In genomic region chr11:50176351-50176750, GRCm38 (mm10) we compare ENCODE assay signal across 19 mouse cellular contexts. TPM values are rescaled to one million over a fixed set of nuclear protein-coding genes. Genes with fewer than 3 reads are reported as not detected.
DNase-seq lines count a peak whose midpoint lies in the region; ATAC-seq lines count a peak whose summit lies in the region.
"Had no signal": no experiment of that assay in that cellular context is flagged by ENCODE, and none has a peak within 500 bp of the region (broad histone marks: within the 10 kb centered on the region; RNA-seq: fewer than 3 reads in every experiment).

No protein-coding gene starts in this region.

- DNase-seq in hindbrain, embryonic 14.5 days (ENCODE audit: low spot score): no peak
- DNase-seq in neural tube, embryonic 10.5 days (ENCODE audit: extremely low spot score, low spot score): no peak
- DNase-seq in kidney, postnatal 36 days: peak; percentile 78 to 85
- no peak for DNase-seq in thymus, postnatal 10 days (ENCODE audit: low spot score in 2 of 2)
- DNase-seq in frontal cortex, adult 2 months (ENCODE audit: extremely low spot score in 1 of 2, low spot score in 1 of 2): no peak
- DNase-seq: adrenal gland, postnatal 25 days; cerebellum, adult 11 months; cerebellum, postnatal 14 days; embryo, embryonic 11 days; heart, adult 18-20 months; right cerebral cortex, postnatal 25 days; thymus, adult 18-20 months had no signal

- no peak overlapping the region for H3K27ac ChIP-seq in hindbrain, embryonic 13.5 days
- no peak overlapping the region for H3K27ac ChIP-seq in hindbrain, embryonic 14.5 days
- H3K27ac ChIP-seq in neural tube, embryonic 13.5 days (replicated peaks): no peak overlapping the region
- no peak overlapping the region for H3K27ac ChIP-seq in heart, embryonic 11.5 days (ENCODE audit: low read depth, low read length)
- H3K27ac ChIP-seq: forebrain, embryonic 10.5 days; limb, embryonic 13.5 days; midbrain, embryonic 12.5 days had no signal

- H3K4me3 ChIP-seq in hindbrain, embryonic 13.5 days: no peak overlapping the region
- H3K4me3 ChIP-seq in hindbrain, embryonic 14.5 days (replicated peaks; ENCODE audit: low read length): no peak overlapping the region
- no peak overlapping the region for H3K4me3 ChIP-seq in neural tube, embryonic 13.5 days
- no peak overlapping the region for H3K4me3 ChIP-seq in heart, embryonic 11.5 days (ENCODE audit: low read depth, low read length)
- H3K4me3 ChIP-seq: midbrain, embryonic 12.5 days had no signal

- H3K27me3 ChIP-seq in hindbrain, embryonic 13.5 days: no peaks in the 10 kb centered on the region
- no peaks in the 10 kb centered on the region for H3K27me3 ChIP-seq in hindbrain, embryonic 14.5 days (ENCODE audit: control insufficient read depth, insufficient read depth, low read length)
- H3K27me3 ChIP-seq in neural tube, embryonic 13.5 days: no peaks in the 10 kb centered on the region
- H3K27me3 ChIP-seq in heart, embryonic 11.5 days (ENCODE audit: control insufficient read depth, insufficient read depth, low read length): no peaks in the 10 kb centered on the region
- H3K27me3 ChIP-seq: limb, embryonic 13.5 days; midbrain, embryonic 12.5 days had no signal

- WGBS in hindbrain, embryonic 13.5 days: 90% methylated on average over 3 of the region's 3 CpGs
- WGBS in hindbrain, embryonic 14.5 days: 82% methylated on average over 3 of the region's 3 CpGs
- 86% methylated on average over 3 of the region's 3 CpGs for WGBS in neural tube, embryonic 13.5 days
- WGBS in heart, embryonic 11.5 days (ENCODE audit: insufficient replicate concordance): 82% methylated on average over 3 of the region's 3 CpGs

- peaks cover 38% of the 10 kb centered on the region for H3K36me3 ChIP-seq in hindbrain, embryonic 13.5 days
- H3K36me3 ChIP-seq in hindbrain, embryonic 14.5 days (replicated peaks; ENCODE audit: control insufficient read depth, insufficient read depth): peaks cover 40% of the 10 kb centered on the region
- H3K36me3 ChIP-seq in neural tube, embryonic 13.5 days: peaks cover 36% of the 10 kb centered on the region
- H3K36me3 ChIP-seq in heart, embryonic 11.5 days (ENCODE audit: control insufficient read depth, insufficient read depth, low read length): peaks cover 6% of the 10 kb centered on the region; the same call in 1 of the 2 replicates

- no peaks in the 10 kb centered on the region for H3K9me3 ChIP-seq in hindbrain, embryonic 13.5 days
- no peaks in the 10 kb centered on the region for H3K9me3 ChIP-seq in hindbrain, embryonic 14.5 days (ENCODE audit: control insufficient read depth, low read length)
- no peaks in the 10 kb centered on the region for H3K9me3 ChIP-seq in neural tube, embryonic 13.5 days
- H3K9me3 ChIP-seq in heart, embryonic 11.5 days (replicated peaks; ENCODE audit: control insufficient read depth, low read length): no peaks in the 10 kb centered on the region
- H3K9me3 ChIP-seq: forebrain, embryonic 10.5 days; limb, embryonic 13.5 days; midbrain, embryonic 12.5 days had no signal

- no peak overlapping the region for H3K9ac ChIP-seq in hindbrain, embryonic 13.5 days
- no peak overlapping the region for H3K9ac ChIP-seq in hindbrain, embryonic 14.5 days
- no peak overlapping the region for H3K9ac ChIP-seq in neural tube, embryonic 13.5 days
- no peak overlapping the region for H3K9ac ChIP-seq in heart, embryonic 11.5 days (ENCODE audit: low read depth, low read length)
- H3K9ac ChIP-seq: limb, embryonic 13.5 days; midbrain, embryonic 12.5 days had no signal

- H3K4me2 ChIP-seq in hindbrain, embryonic 13.5 days: peak overlapping the region; percentile 69; the same call in 1 of the 2 replicates
- no peak overlapping the region for H3K4me2 ChIP-seq in hindbrain, embryonic 14.5 days (replicated peaks)
- H3K4me2 ChIP-seq in neural tube, embryonic 13.5 days: 0 out of 2 replicates have a peak overlapping the region, but pooled peaks have one; percentile 81
- H3K4me2 ChIP-seq in heart, embryonic 11.5 days: no peak overlapping the region

- ATAC-seq in hindbrain, embryonic 13.5 days (ENCODE audit: low FRiP score): no peak
- ATAC-seq in hindbrain, embryonic 14.5 days (ENCODE audit: low FRiP score): no peak
- ATAC-seq in neural tube, embryonic 13.5 days (ENCODE audit: low read depth): no peak
- no peak for ATAC-seq in heart, embryonic 11.5 days (replicated peaks; ENCODE audit: insufficient number of reproducible peaks, low FRiP score, low TSS enrichment)
- ATAC-seq: lung, postnatal 0 days had no signal

- H3K4me1 ChIP-seq in hindbrain, embryonic 13.5 days (replicated peaks): peaks cover 15% of the 10 kb centered on the region
- peaks cover 9% of the 10 kb centered on the region for H3K4me1 ChIP-seq in hindbrain, embryonic 14.5 days (replicated peaks; ENCODE audit: control insufficient read depth, insufficient read depth, low read length)
- H3K4me1 ChIP-seq in neural tube, embryonic 13.5 days (replicated peaks): peaks cover 13% of the 10 kb centered on the region
- H3K4me1 ChIP-seq in heart, embryonic 11.5 days (ENCODE audit: control insufficient read depth, insufficient read depth, low read length): peaks cover 15% of the 10 kb centered on the region

RNA-seq across cellular contexts. Expression of gene Mrnip, which starts 2.1 kb away (rescaled TPM):
- polyA plus RNA-seq in hindbrain, embryonic 13.5 days (2015; fragmentation: Nextera tagmentation; extraction: Ambion mirVana): 30.2 and 30.6 TPM in 2 replicates
- polyA plus RNA-seq in hindbrain, embryonic 14.5 days (2014; fragmentation: Nextera tagmentation; extraction: Ambion mirVana): 34.4 and 37.7 TPM in 2 replicates
- polyA plus RNA-seq in neural tube, embryonic 13.5 days (2015; fragmentation: Nextera tagmentation; extraction: Ambion mirVana): 23.1 and 31.9 TPM in 2 replicates
- polyA plus RNA-seq in heart, embryonic 11.5 days (2014; fragmentation: Nextera tagmentation; extraction: Ambion mirVana): 15.3 and 17.6 TPM in 2 replicates
- polyA plus RNA-seq in frontal cortex, adult 2 months (2012; rRNA removed): 23.7 and 25.1 TPM in 2 replicates

RNA-seq across cellular contexts. Expression of gene Sqstm1, which starts 34.3 kb away (rescaled TPM):
- polyA plus RNA-seq in hindbrain, embryonic 13.5 days (2015; fragmentation: Nextera tagmentation; extraction: Ambion mirVana): 318 and 320 TPM in 2 replicates
- 365 and 385 TPM in 2 replicates for polyA plus RNA-seq in hindbrain, embryonic 14.5 days (2014; fragmentation: Nextera tagmentation; extraction: Ambion mirVana)
- 337 and 343 TPM in 2 replicates for polyA plus RNA-seq in neural tube, embryonic 13.5 days (2015; fragmentation: Nextera tagmentation; extraction: Ambion mirVana)
- 159 and 197 TPM in 2 replicates for polyA plus RNA-seq in heart, embryonic 11.5 days (2014; fragmentation: Nextera tagmentation; extraction: Ambion mirVana)
- polyA plus RNA-seq in frontal cortex, adult 2 months (2012; rRNA removed): 334 and 368 TPM in 2 replicates

RNA-seq across cellular contexts. Expression of gene Mgat4b, which starts 34.3 kb away (rescaled TPM):
- polyA plus RNA-seq in hindbrain, embryonic 13.5 days (2015; fragmentation: Nextera tagmentation; extraction: Ambion mirVana): 30.4 and 36.6 TPM in 2 replicates
- 55.7 and 56.0 TPM in 2 replicates for polyA plus RNA-seq in hindbrain, embryonic 14.5 days (2014; fragmentation: Nextera tagmentation; extraction: Ambion mirVana)
- 52.8 and 56.6 TPM in 2 replicates for polyA plus RNA-seq in neural tube, embryonic 13.5 days (2015; fragmentation: Nextera tagmentation; extraction: Ambion mirVana)
- 14.2 and 14.4 TPM in 2 replicates for polyA plus RNA-seq in heart, embryonic 11.5 days (2014; fragmentation: Nextera tagmentation; extraction: Ambion mirVana)
- polyA plus RNA-seq in frontal cortex, adult 2 months (2012; rRNA removed): 57.7 and 59.8 TPM in 2 replicates

RNA-seq across cellular contexts. Expression of gene Tbc1d9b, which starts 45.2 kb away (rescaled TPM):
- 37.5 and 40.7 TPM in 2 replicates for polyA plus RNA-seq in hindbrain, embryonic 13.5 days (2015; fragmentation: Nextera tagmentation; extraction: Ambion mirVana)
- 35.7 and 38.2 TPM in 2 replicates for polyA plus RNA-seq in hindbrain, embryonic 14.5 days (2014; fragmentation: Nextera tagmentation; extraction: Ambion mirVana)
- polyA plus RNA-seq in neural tube, embryonic 13.5 days (2015; fragmentation: Nextera tagmentation; extraction: Ambion mirVana): 36.1 and 39.2 TPM in 2 replicates
- polyA plus RNA-seq in heart, embryonic 11.5 days (2014; fragmentation: Nextera tagmentation; extraction: Ambion mirVana): 20.7 and 27.3 TPM in 2 replicates
- 128 and 134 TPM in 2 replicates for polyA plus RNA-seq in frontal cortex, adult 2 months (2012; rRNA removed)

Comparison
In these comparisons a context has a peak if more than half of its experiments do, and no peak if none do; other contexts are left out.
1. H3K4me2 ChIP-seq: peak in hindbrain, embryonic 13.5 days (single experiment) and neural tube, embryonic 13.5 days (single experiment); none in hindbrain, embryonic 14.5 days (single experiment) and heart, embryonic 11.5 days (single experiment).
2. DNase-seq: peak in kidney, postnatal 36 days (2 of 2); none in hindbrain, embryonic 14.5 days (single experiment), neural tube, embryonic 10.5 days (single experiment), thymus, postnatal 10 days (0 of 2) and frontal cortex, adult 2 months (0 of 2).